Mouse (Mus musculus) testis, adult 2 months (tissue): ENCODE results near the gene Tnfsf11.

Experiments
- CTCF ChIP-seq: fragments of 200-500 bp; IDR thresholded peaks from 2 replicates; pipeline ENCODE4 v1.5.1; 2012; ENCODE audit warnings: low read depth, mild to moderate bottlenecking, inconsistent platforms, low read length, moderate library complexity; ENCODE audit not compliant: control insufficient read depth, insufficient read depth, insufficient replicate concordance
- POLR2A ChIP-seq: fragments of 200-500 bp; IDR thresholded peaks from 2 replicates; pipeline ENCODE4 v1.6.1; 2012; ENCODE audit warnings: low read depth, mild to moderate bottlenecking, inconsistent platforms, low read length, moderate library complexity; ENCODE audit not compliant: control insufficient read depth

GRCm38 (mm10) chr14:78282490-78282889 lies 25.4 kb downstream of the Tnfsf11 start:
- no peak for TF ChIP-seq CTCF
- TF ChIP-seq POLR2A: no peak
